Mouse (Mus musculus): ENCODE data around the gene Adh6a. TPM values are rescaled to one million over a fixed set of nuclear protein-coding genes. Genes with fewer than 3 reads are reported as not detected.

The Adh6a gene
- total and polyA plus RNA-seq, 3 experiments = not detected

DNA sequence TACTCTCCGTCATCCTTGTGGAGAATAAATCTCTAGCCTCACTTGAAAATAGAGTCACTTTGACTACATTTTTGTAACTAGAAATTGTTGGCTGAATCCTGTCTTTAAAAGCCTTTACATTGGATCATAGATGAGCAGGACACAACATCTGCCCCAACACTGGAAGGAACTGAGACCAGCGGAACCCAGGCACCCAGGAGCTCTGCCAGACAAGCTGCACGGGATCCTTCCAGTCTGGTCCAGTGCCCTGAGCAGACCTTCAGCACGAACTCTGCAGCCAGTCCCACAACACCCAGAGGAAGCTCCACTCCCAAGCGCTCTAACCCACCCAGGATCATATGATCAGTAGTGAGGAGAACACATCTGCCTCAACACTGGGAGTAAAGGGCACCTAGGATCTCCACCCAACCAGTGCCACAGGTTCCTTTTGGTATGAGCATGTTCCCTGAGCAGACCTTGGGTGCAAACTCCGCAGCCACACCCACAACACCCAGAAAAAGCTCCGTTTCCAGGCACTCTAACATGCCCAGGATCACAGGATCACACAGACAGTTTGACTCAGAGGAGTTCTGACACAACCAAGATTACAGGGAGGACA is 19.7 kb upstream of the Adh6a start:
- WGBS = 79% methylated on average over 7 of the region's 7 CpGs
- no peak for DNase-seq
- Histone ChIP-seq H3K79me2 (replicated peaks; ENCODE audit: control insufficient read depth, insufficient read depth, low read length) (no peaks in the 10 kb centered on the region), H3K4me3 (no peak overlapping the region), H3K27me3 (ENCODE audit: control insufficient read depth, insufficient read depth, low read length) (no peaks in the 10 kb centered on the region), H3K9ac (ENCODE audit: low read depth, low read length) (no peak overlapping the region), H3K27ac (no peak overlapping the region), H3K4me1 (ENCODE audit: control insufficient read depth, insufficient read depth, low read length) (no peaks in the 10 kb centered on the region), H3K36me3 (ENCODE audit: control insufficient read depth, insufficient read depth, low read length) (0 out of 2 replicates have a peak, but pooled peaks cover 1% of the 10 kb centered on the region)
- intact Hi-C loops (cut with DNase I) = no loop called here
- TF ChIP-seq POLR2A (IDR thresholded peaks at IDR 0.05; ENCODE audit: insufficient read depth, low read depth, low read length) = no peak
- TF ChIP-seq EP300 (IDR thresholded peaks at IDR 0.05; ENCODE audit: insufficient read depth, low read depth, low read length) = no peak
- no peak for TF ChIP-seq CTCF (IDR thresholded peaks at IDR 0.05)

DNA sequence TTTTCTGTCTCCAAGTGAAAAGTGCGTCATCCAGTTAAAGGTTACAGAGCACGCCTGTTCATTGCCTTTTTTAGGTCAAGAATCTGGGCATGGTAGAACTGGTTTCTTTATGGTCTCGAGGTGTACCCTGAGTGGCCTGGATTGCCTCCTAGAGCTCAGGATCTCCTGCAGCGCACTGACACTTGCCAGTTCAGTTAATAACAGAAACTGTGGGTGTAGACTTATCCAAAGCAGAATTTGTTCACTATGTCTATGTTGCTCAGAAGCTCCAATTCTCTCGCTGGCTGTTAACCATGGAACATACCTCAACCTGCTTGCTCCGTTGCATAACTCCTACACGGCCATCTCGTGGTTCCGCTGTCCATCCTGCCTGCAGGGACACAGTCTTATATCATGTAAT is 13.0 kb upstream of the Adh6a start:
- 90% methylated on average over 9 of the region's 9 CpGs for WGBS
- intact Hi-C loops (cut with DNase I) = no loop called here

DNA sequence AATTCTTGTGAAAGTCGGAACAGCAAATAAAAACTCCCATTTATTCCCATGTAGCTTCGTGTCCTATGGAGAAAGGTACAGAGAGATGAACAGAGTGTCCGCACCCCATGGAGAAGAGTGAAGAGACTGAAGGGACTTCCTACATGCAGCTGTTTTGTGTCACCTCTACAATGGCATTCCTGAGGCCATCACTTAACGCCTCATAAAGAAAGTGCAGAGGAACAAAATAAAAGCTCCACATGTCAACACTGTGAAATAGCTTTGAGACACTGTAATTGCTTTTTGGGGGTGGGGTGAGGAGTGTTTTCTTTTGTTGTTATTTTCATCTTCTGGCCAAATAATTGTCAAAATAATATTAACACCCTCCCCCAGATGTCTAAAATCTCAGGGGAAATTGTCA is 10.4 kb upstream of the Adh6a start:
- Histone ChIP-seq H3K27me3 (ENCODE audit: control insufficient read depth, insufficient read depth, low read length) (no peaks in the 10 kb centered on the region), H3K4me3 (no peak overlapping the region), H3K9ac (ENCODE audit: low read depth, low read length) (no peak overlapping the region), H3K79me2 (replicated peaks; ENCODE audit: control insufficient read depth, insufficient read depth, low read length) (no peaks in the 10 kb centered on the region), H3K36me3 (ENCODE audit: control insufficient read depth, insufficient read depth, low read length) (no peaks in the 10 kb centered on the region), H3K27ac (no peak overlapping the region), H3K4me1 (ENCODE audit: control insufficient read depth, insufficient read depth, low read length) (peaks cover 10% of the 10 kb centered on the region)
- 77% methylated on average over 4 of the region's 4 CpGs for WGBS
- no peak for TF ChIP-seq CTCF (IDR thresholded peaks at IDR 0.05)
- no peak for TF ChIP-seq POLR2A (IDR thresholded peaks at IDR 0.05; ENCODE audit: insufficient read depth, low read depth, low read length)
- no peak for TF ChIP-seq EP300 (IDR thresholded peaks at IDR 0.05; ENCODE audit: insufficient read depth, low read depth, low read length)
- DNase-seq = no peak
- intact Hi-C loops (cut with DNase I) = no loop called here

More for the DNA sequence above, 13.0 kb upstream of the Adh6a start:
- DNase-seq = no peak
- no peak for TF ChIP-seq EP300 (IDR thresholded peaks at IDR 0.05; ENCODE audit: insufficient read depth, low read depth, low read length)
- TF ChIP-seq POLR2A (IDR thresholded peaks at IDR 0.05; ENCODE audit: insufficient read depth, low read depth, low read length) = no peak
- no peak for TF ChIP-seq CTCF (IDR thresholded peaks at IDR 0.05)
- Histone ChIP-seq H3K4me3 (no peak overlapping the region), H3K9ac (ENCODE audit: low read depth, low read length) (no peak overlapping the region), H3K36me3 (ENCODE audit: control insufficient read depth, insufficient read depth, low read length) (no peaks in the 10 kb centered on the region), H3K27ac (no peak overlapping the region), H3K27me3 (ENCODE audit: control insufficient read depth, insufficient read depth, low read length) (no peaks in the 10 kb centered on the region), H3K79me2 (replicated peaks; ENCODE audit: control insufficient read depth, insufficient read depth, low read length) (no peaks in the 10 kb centered on the region), H3K4me1 (ENCODE audit: control insufficient read depth, insufficient read depth, low read length) (peaks cover 10% of the 10 kb centered on the region)

DNA sequence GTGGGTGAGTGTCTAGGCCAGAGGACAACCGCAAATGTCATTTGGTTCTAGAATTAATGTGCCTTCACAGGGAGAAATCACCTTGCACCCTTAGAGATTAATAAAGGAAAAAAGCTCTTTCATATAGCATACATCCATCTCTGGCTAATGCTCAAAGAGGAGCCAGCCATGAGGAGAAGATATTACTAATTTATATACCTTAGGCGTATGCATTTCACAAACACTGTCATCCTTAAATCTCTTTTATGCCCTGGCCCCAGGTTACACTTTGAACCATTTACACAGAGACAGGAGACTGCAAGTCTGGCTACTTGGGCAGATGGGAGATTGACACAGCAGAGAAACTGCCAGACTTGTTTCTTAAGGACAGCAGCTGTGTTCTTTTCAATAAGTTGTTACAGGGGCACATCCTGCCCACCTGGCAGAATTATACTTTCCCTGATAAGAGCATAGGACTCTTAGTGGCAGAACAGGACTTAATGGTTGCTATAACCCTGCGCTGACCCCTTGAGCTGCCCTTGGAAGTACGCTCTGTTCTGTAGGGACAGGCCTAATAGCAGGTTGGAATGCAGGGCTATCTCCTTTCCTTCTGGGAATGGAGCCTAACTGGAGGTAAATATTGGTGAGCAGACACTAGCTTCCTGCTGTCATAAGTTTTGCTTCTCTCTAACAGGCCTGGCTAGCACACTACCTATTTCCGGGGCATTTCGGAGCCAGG is 9.2 kb upstream of the Adh6a start:
- WGBS = 60% methylated on average over 6 of the region's 6 CpGs
- H3K27me3 ChIP-seq (ENCODE audit: control insufficient read depth, insufficient read depth, low read length) = no peaks in the 10 kb centered on the region
- H3K79me2 ChIP-seq (replicated peaks; ENCODE audit: control insufficient read depth, insufficient read depth, low read length) = no peaks in the 10 kb centered on the region
- peak in 1 of 2 experiments; percentile 16 for DNase-seq
- intact Hi-C loops (cut with DNase I) = loop anchor here (2.0 kb wide), 1 partner anchor 63 kb away; no protein-coding TSS in a partner anchor
- H3K9ac ChIP-seq (ENCODE audit: low read depth, low read length) = no peak overlapping the region
- no peak overlapping the region for H3K4me3 ChIP-seq
- H3K36me3 ChIP-seq (ENCODE audit: control insufficient read depth, insufficient read depth, low read length) = no peaks in the 10 kb centered on the region
- peak overlapping the region; percentile 21 for H3K27ac ChIP-seq
- peaks cover 10% of the 10 kb centered on the region for H3K4me1 ChIP-seq (ENCODE audit: control insufficient read depth, insufficient read depth, low read length)
- peak; percentile 10; the same call in 1 of the 2 replicates for TF ChIP-seq EP300 (IDR thresholded peaks at IDR 0.05; ENCODE audit: insufficient read depth, low read depth, low read length)
- no peak for TF ChIP-seq POLR2A (IDR thresholded peaks at IDR 0.05; ENCODE audit: insufficient read depth, low read depth, low read length)
- no peak for TF ChIP-seq CTCF (IDR thresholded peaks at IDR 0.05)

DNA sequence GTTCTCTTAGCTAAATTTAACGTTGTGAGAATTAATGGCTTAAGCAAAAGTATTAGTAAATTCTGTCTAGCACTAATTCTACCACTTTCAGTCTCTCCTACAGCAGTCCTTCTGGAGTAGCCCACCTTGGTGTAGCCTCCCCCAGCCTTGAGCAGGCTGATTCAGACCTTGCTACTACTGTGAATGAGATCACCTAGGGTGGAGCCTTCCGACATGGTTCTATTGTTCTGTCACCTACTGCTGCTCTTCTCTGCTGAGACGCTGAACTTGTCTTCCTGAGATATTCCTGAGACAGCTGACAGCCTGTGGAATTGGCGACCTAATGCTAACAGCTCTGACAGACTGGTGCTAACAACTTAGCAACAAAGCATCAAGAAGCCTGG is 8.6 kb upstream of the Adh6a start:
- peak overlapping the region; percentile 21 for H3K27ac ChIP-seq
- TF ChIP-seq CTCF (IDR thresholded peaks at IDR 0.05) (no peak), EP300 (IDR thresholded peaks at IDR 0.05; ENCODE audit: insufficient read depth, low read depth, low read length) (no peak), POLR2A (IDR thresholded peaks at IDR 0.05; ENCODE audit: insufficient read depth, low read depth, low read length) (no peak)
- no peak overlapping the region for H3K9ac ChIP-seq (ENCODE audit: low read depth, low read length)
- no peak for DNase-seq
- intact Hi-C loops (cut with DNase I) = loop anchor here (2.0 kb wide), 1 partner anchor 64 kb away; no protein-coding TSS in a partner anchor
- H3K4me1 ChIP-seq (ENCODE audit: control insufficient read depth, insufficient read depth, low read length) = peaks cover 10% of the 10 kb centered on the region
- H3K27me3 ChIP-seq (ENCODE audit: control insufficient read depth, insufficient read depth, low read length) = no peaks in the 10 kb centered on the region
- WGBS = 31% methylated on average over 4 of the region's 4 CpGs
- no peaks in the 10 kb centered on the region for H3K36me3 ChIP-seq (ENCODE audit: control insufficient read depth, insufficient read depth, low read length)
- no peak overlapping the region for H3K4me3 ChIP-seq
- no peaks in the 10 kb centered on the region for H3K79me2 ChIP-seq (replicated peaks; ENCODE audit: control insufficient read depth, insufficient read depth, low read length)
